Mouse (Mus musculus) G1E (cell line): ENCODE data around the gene Efcab6.

Experiments used
- CTCF ChIP-seq: IDR thresholded peaks from 2 replicates; pipeline ENCODE4 v1.5.1; 2012; ENCODE audit warnings: low read depth, low read length, inconsistent platforms, mixed read lengths
- GATA1 ChIP-seq: IDR thresholded peaks from 2 replicates; pipeline ENCODE4 v1.6.1; 2012; ENCODE audit warnings: borderline replicate concordance, low read length, inconsistent platforms, mixed read lengths
- GATA2 ChIP-seq: IDR thresholded peaks from 2 replicates; pipeline ENCODE4 v1.6.1; 2012; ENCODE audit warnings: low read depth, low read length, inconsistent platforms, borderline replicate concordance
- POLR2AphosphoS5 ChIP-seq: IDR thresholded peaks from 2 replicates; pipeline ENCODE4 v1.6.1; 2012; ENCODE audit warnings: low read depth, low read length, inconsistent platforms; ENCODE audit not compliant: insufficient replicate concordance
- TAL1 ChIP-seq: conservative IDR thresholded peaks from 2 replicates; pipeline ENCODE4 v1.6.1; 2012; ENCODE audit warnings: low read depth, low read length, inconsistent platforms, mixed read lengths

DNA sequence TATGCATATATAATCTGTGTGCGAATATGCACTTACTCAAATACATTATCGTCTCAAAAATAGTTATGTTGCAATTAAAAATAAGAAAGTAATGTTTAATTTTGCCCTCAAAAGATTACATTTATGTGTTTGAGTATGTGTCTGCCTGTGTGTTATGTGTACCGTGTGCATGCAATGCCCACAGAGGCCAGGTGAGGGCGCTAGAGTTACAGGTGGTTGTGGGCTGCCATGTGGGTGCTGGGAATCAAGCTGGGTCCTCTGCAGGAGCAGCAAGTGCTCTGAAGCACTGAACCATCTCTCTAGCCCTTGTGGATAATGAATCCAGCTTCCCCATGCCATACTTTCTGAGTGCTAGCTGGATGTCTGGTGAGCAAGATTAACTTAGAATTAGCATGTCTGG lies 522 bp upstream of the Efcab6 start:
- TF ChIP-seq CTCF (peak; percentile 16; the same call in 1 of the 2 replicates), POLR2AphosphoS5 (no peak), GATA2 (no peak), TAL1 (no peak), GATA1 (no peak)
